Mouse (Mus musculus) bone marrow, adult 2 months (tissue): ENCODE data around the gene Gbp3. TPM values are rescaled to one million over a fixed set of nuclear protein-coding genes. Genes with fewer than 3 reads are reported as not detected.

Experiments
- H3K27ac ChIP-seq: fragments of 200-500 bp; 2 replicates; pipeline ENCODE4 v1.5.1; 2012; ENCODE audit warnings: low read depth, mild to moderate bottlenecking, control low read depth, inconsistent platforms, low read length; ENCODE audit not compliant: control insufficient read depth, poor library complexity, insufficient read depth
- H3K4me1 ChIP-seq: fragments of 200-500 bp; 2 replicates; pipeline ENCODE4 v1.6.1; 2011; ENCODE audit warnings: low read length; ENCODE audit not compliant: control insufficient read depth, insufficient read depth
- H3K4me3 ChIP-seq: fragments of 200-500 bp; replicated peaks from 2 replicates; pipeline ENCODE3; 2011; ENCODE audit warnings: mild to moderate bottlenecking, low read depth, low read length, control low read depth; ENCODE audit not compliant: control insufficient read depth
- CTCF ChIP-seq: fragments of 200-500 bp; IDR thresholded peaks from 2 replicates; pipeline ENCODE4 v1.5.1; 2011; ENCODE audit warnings: low read length, control low read depth; ENCODE audit not compliant: control insufficient read depth, insufficient read depth
- POLR2A ChIP-seq: fragments of 200-500 bp; IDR thresholded peaks from 2 replicates; pipeline ENCODE4 v1.6.1; 2011; ENCODE audit warnings: low read depth, mild to moderate bottlenecking, control low read depth, low read length, borderline replicate concordance; ENCODE audit not compliant: control insufficient read depth
- WGBS: fragments of 180-500 bp; shearing (Covaris S2); methylation state at CpG from one replicate; pipeline ENCODE4 v1.1.7; 2018; 5-methylcytosine and 5-hydroxymethylcytosine counted together
- polyA plus RNA-seq: library from polyadenylated mRNA; stranded (reverse); fragments of >200 nt; gene quantifications from 2 replicates; pipeline ENCODE4 v1.2.4, GENCODE M21; 2011; ENCODE audit warnings: low replicate concordance; ENCODE audit not compliant: missing spikeins, insufficient read depth, insufficient read length

Gene Gbp3
- polyA plus RNA-seq, 1 experiment, result 7.0 TPM

GRCm38 (mm10) chr3:142618658-142619057 is 58.8 kb downstream of the Gbp3 start:
- Histone ChIP-seq H3K4me3 (no peak overlapping the region), H3K4me1 (peaks cover 1% of the 10 kb centered on the region), H3K27ac (no peak overlapping the region)
- TF ChIP-seq POLR2A (no peak), CTCF (no peak)
- 32% methylated on average over 3 of the region's 3 CpGs for WGBS

GRCm38 (mm10) chr3:142619606-142620005 is 59.8 kb downstream of the Gbp3 start:
- TF ChIP-seq POLR2A (no peak), CTCF (no peak)
- H3K4me3 ChIP-seq, result no peak overlapping the region
- peaks cover 1% of the 10 kb centered on the region for H3K4me1 ChIP-seq
- 55% methylated on average over 1 of the region's 1 CpGs for WGBS
- no peak overlapping the region; the same call in 1 of the 2 replicates for H3K27ac ChIP-seq

GRCm38 (mm10) chr3:142620111-142620955 is 60.5 kb downstream of the Gbp3 start, which contains the start of gene Gbp2:
Gene Gbp2, plus strand, starts transcription at chr3:142620602.
- Histone ChIP-seq H3K4me1 (peaks cover 1% of the 10 kb centered on the region), H3K4me3 (peak within 1 kb of the TSS; percentile 66), H3K27ac (peak within 1 kb of the TSS; percentile 67)
- 1% methylated on average over 4 of the region's 4 CpGs for WGBS
- TF ChIP-seq POLR2A (no peak), CTCF (no peak)

- 9% methylated on average over 3 of the region's 3 CpGs for WGBS
- H3K4me3 ChIP-seq, result peak overlapping the region; percentile 66
- H3K4me1 ChIP-seq, result peaks cover 1% of the 10 kb centered on the region
- no peak for TF ChIP-seq POLR2A
- TF ChIP-seq CTCF, result no peak
- H3K27ac ChIP-seq, result peak overlapping the region; percentile 67; the same call in 1 of the 2 replicates
Observed at GRCm38 (mm10) chr3:142620956-142621562, 61.2 kb downstream of the Gbp3 start.

Other genes with a start within 250 kb of the Gbp3 start
- gene Pdlim5, start 164.3 kb upstream of the Gbp3 start, polyA plus RNA-seq, result 5.5 and 11.7 TPM in 2 replicates
- gene Gbp5, start 66.0 kb upstream of the Gbp3 start, polyA plus RNA-seq, result 0.74 and 2.4 TPM in 2 replicates
- gene Gbp7, start 29.7 kb upstream of the Gbp3 start, polyA plus RNA-seq, result 6.8 TPM in 2 replicates
- gene Gbp2b, start 34.8 kb downstream of the Gbp3 start, polyA plus RNA-seq, result not detected in 2 replicates
- gene Gbp2, start 60.6 kb downstream of the Gbp3 start, polyA plus RNA-seq, result 2.6 and 5.2 TPM in 2 replicates
- 2.2 and 3.4 TPM in 2 replicates for gene Kyat3, start 141.0 kb downstream of the Gbp3 start, polyA plus RNA-seq
- gene Gtf2b, start 205.0 kb downstream of the Gbp3 start, polyA plus RNA-seq, result 15.2 and 17.4 TPM in 2 replicates